Comparison of ENCODE assay signal across 19 mouse cellular contexts in genomic region chr12:52624871-52625270, GRCm38 (mm10).
DNase-seq lines count a peak whose midpoint lies in the region; ATAC-seq lines count a peak whose summit lies in the region.
"Had no signal": no experiment of that assay in that cellular context is flagged by ENCODE, and none has a peak within 500 bp of the region (broad histone marks: within the 10 kb centered on the region; RNA-seq: fewer than 3 reads in every experiment).

No protein-coding gene starts in this region.

- H3K4me1 ChIP-seq in hindbrain, embryonic 12.5 days: no peaks in the 10 kb centered on the region; the same call in 1 of the 2 replicates
- H3K4me1 ChIP-seq in kidney, embryonic 16.5 days (ENCODE audit: insufficient read depth, low read length): no peaks in the 10 kb centered on the region
- H3K4me1 ChIP-seq: embryonic facial prominence, embryonic 12.5 days; forebrain, embryonic 15.5 days; hindbrain, embryonic 13.5 days had no signal

- no peak overlapping the region for H3K9ac ChIP-seq in hindbrain, embryonic 12.5 days
- H3K9ac ChIP-seq in kidney, embryonic 16.5 days (replicated peaks; ENCODE audit: low read length): no peak overlapping the region
- H3K9ac ChIP-seq: embryonic facial prominence, embryonic 12.5 days; forebrain, embryonic 15.5 days; hindbrain, embryonic 13.5 days had no signal

- H3K27me3 ChIP-seq in hindbrain, embryonic 12.5 days: no peaks in the 10 kb centered on the region
- H3K27me3 ChIP-seq in kidney, embryonic 16.5 days (ENCODE audit: insufficient read depth, low read length): no peaks in the 10 kb centered on the region
- H3K27me3 ChIP-seq: embryonic facial prominence, embryonic 12.5 days; forebrain, embryonic 15.5 days; hindbrain, embryonic 13.5 days had no signal

- ATAC-seq in cerebellum, adult (ENCODE audit: insufficient number of reproducible peaks, low FRiP score, low TSS enrichment): no peak
- peak; percentile 46; the same call in 1 of the 2 replicates for ATAC-seq in granulocyte monocyte progenitor cell, adult 5-6 weeks (replicated peaks; ENCODE audit: poor library complexity, severe bottlenecking)
- no peak for ATAC-seq in hindbrain, embryonic 12.5 days (ENCODE audit: low FRiP score)
- ATAC-seq in kidney, embryonic 16.5 days (ENCODE audit: low FRiP score, low TSS enrichment): no peak
- ATAC-seq: forebrain, embryonic 15.5 days; intestine, embryonic 16.5 days had no signal

- H3K36me3 ChIP-seq in hindbrain, embryonic 12.5 days: no peaks in the 10 kb centered on the region
- H3K36me3 ChIP-seq in kidney, embryonic 16.5 days (ENCODE audit: insufficient read depth, low read length): no peaks in the 10 kb centered on the region
- H3K36me3 ChIP-seq: embryonic facial prominence, embryonic 12.5 days; forebrain, embryonic 15.5 days; heart, embryonic 10.5 days; hindbrain, embryonic 13.5 days had no signal

- H3K4me3 ChIP-seq in hindbrain, embryonic 12.5 days: no peak overlapping the region
- H3K4me3 ChIP-seq in kidney, embryonic 16.5 days (ENCODE audit: low read length): no peak overlapping the region
- H3K4me3 ChIP-seq: embryonic facial prominence, embryonic 12.5 days; forebrain, embryonic 15.5 days; heart, embryonic 10.5 days; hindbrain, embryonic 13.5 days had no signal

- DNase-seq in cerebellum, postnatal 14 days: peak; percentile 14 to 37
- peak; percentile 30 for DNase-seq in MN1 (ENCODE audit: low spot score)
- DNase-seq in neural tube, embryonic 10.5 days (ENCODE audit: extremely low spot score, low spot score): no peak
- DNase-seq: adrenal gland, adult 8-10 months; adrenal gland, postnatal 36 days; cerebellum, adult 18-20 months; cerebellum, adult 9-11 months; gastrocnemius, postnatal 14 days; heart, postnatal 10 days; heart, postnatal 4 days had no signal

- no peak overlapping the region for H3K4me2 ChIP-seq in hindbrain, embryonic 12.5 days (replicated peaks)
- H3K4me2 ChIP-seq in kidney, embryonic 16.5 days (replicated peaks; ENCODE audit: low read depth, low read length): no peak overlapping the region
- H3K4me2 ChIP-seq: embryonic facial prominence, embryonic 12.5 days; forebrain, embryonic 15.5 days; hindbrain, embryonic 13.5 days had no signal

- H3K27ac ChIP-seq in hindbrain, embryonic 12.5 days: no peak overlapping the region
- H3K27ac ChIP-seq in kidney, embryonic 16.5 days (ENCODE audit: low read length): no peak overlapping the region
- H3K27ac ChIP-seq: embryonic facial prominence, embryonic 12.5 days; forebrain, embryonic 15.5 days; heart, embryonic 10.5 days; hindbrain, embryonic 13.5 days had no signal

- WGBS in hindbrain, embryonic 12.5 days: 85% methylated on average over 1 of the region's 1 CpGs
- 80% methylated on average over 1 of the region's 1 CpGs for WGBS in kidney, embryonic 16.5 days

- no peaks in the 10 kb centered on the region for H3K9me3 ChIP-seq in hindbrain, embryonic 12.5 days (replicated peaks)
- H3K9me3 ChIP-seq in kidney, embryonic 16.5 days (ENCODE audit: low read length): no peaks in the 10 kb centered on the region
- H3K9me3 ChIP-seq: embryonic facial prominence, embryonic 12.5 days; forebrain, embryonic 15.5 days; heart, embryonic 10.5 days; hindbrain, embryonic 13.5 days had no signal
